ENCODE assay signal across 27 mouse cellular contexts in the genomic region with DNA sequence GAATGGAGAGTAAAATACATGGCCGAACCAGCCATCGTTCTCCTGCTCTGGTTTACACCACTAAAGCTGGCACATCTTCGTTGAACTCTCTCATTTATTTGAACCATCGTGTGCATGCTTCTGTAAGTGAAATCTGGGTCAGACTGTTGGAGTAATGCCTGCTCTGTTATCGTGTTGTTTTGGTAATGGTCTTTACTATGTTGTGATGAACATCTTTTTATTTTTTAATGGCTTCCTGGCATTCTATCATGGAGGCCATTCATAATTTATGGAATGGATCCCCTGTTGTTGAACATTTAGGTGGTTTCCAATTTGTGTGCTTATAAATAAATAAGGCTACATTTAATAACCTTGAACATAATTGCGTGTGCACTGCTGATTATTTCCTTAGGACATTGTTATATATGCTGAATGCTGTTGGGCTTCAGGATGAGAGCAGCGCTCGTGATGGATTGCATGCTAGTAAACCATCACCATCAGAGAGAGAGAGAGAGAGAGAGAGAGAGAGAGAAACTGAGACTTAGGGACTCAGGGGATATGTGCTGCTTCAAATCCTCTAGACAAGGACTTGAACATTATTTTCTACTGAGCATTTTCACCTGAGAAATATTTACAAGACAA.
DNase-seq lines count a peak whose midpoint lies in the region; ATAC-seq and TF ChIP-seq lines count a peak whose summit lies in the region.
"Had no signal": no experiment of that assay in that cellular context is flagged by ENCODE, and none has a peak within 500 bp of the region (broad histone marks: within the 10 kb centered on the region; RNA-seq: fewer than 3 reads in every experiment).

No protein-coding gene starts in this region.

- ATAC-seq in hindbrain, embryonic 13.5 days (ENCODE audit: low FRiP score): 0 out of 2 replicates have a peak, but pooled peaks have one; percentile 29
- no peak for ATAC-seq in hindbrain, postnatal 0 days
- no peak for ATAC-seq in hindbrain, embryonic 16.5 days
- ATAC-seq in neural tube, embryonic 14.5 days (ENCODE audit: low read depth): peak; percentile 73; the same call in 1 of the 2 replicates
- no peak for ATAC-seq in forebrain, embryonic 15.5 days (replicated peaks)
- ATAC-seq: forebrain, embryonic 14.5 days; Patski had no signal

- H3K4me1 ChIP-seq in hindbrain, embryonic 13.5 days (replicated peaks): peaks cover 14% of the 10 kb centered on the region
- no peaks in the 10 kb centered on the region; the same call in 1 of the 2 replicates for H3K4me1 ChIP-seq in hindbrain, postnatal 0 days (ENCODE audit: insufficient read depth, low read length)
- peaks cover 5% of the 10 kb centered on the region; the same call in 1 of the 2 replicates for H3K4me1 ChIP-seq in hindbrain, embryonic 16.5 days (ENCODE audit: control insufficient read depth, insufficient read depth, low read depth, low read length)
- H3K4me1 ChIP-seq in neural tube, embryonic 14.5 days (ENCODE audit: control insufficient read depth, insufficient read depth, low read length): peaks cover 3% of the 10 kb centered on the region; the same call in 1 of the 2 replicates
- H3K4me1 ChIP-seq in forebrain, embryonic 15.5 days: peaks cover 15% of the 10 kb centered on the region
- H3K4me1 ChIP-seq: embryonic facial prominence, embryonic 12.5 days; embryonic facial prominence, embryonic 15.5 days; heart, embryonic 13.5 days had no signal

- H3K9me3 ChIP-seq in hindbrain, embryonic 13.5 days: no peaks in the 10 kb centered on the region
- no peaks in the 10 kb centered on the region for H3K9me3 ChIP-seq in hindbrain, postnatal 0 days (ENCODE audit: low read length)
- H3K9me3 ChIP-seq in hindbrain, embryonic 16.5 days (ENCODE audit: control insufficient read depth, low read length): no peaks in the 10 kb centered on the region
- H3K9me3 ChIP-seq in neural tube, embryonic 14.5 days (ENCODE audit: control insufficient read depth, low read length): no peaks in the 10 kb centered on the region
- H3K9me3 ChIP-seq in forebrain, embryonic 15.5 days: no peaks in the 10 kb centered on the region
- H3K9me3 ChIP-seq: embryonic facial prominence, embryonic 12.5 days; embryonic facial prominence, embryonic 15.5 days; G1E; heart, embryonic 10.5 days; heart, embryonic 13.5 days had no signal

- H3K27ac ChIP-seq in hindbrain, embryonic 13.5 days: peak overlapping the region; percentile 66; the same call in 1 of the 2 replicates
- H3K27ac ChIP-seq in hindbrain, postnatal 0 days: no peak overlapping the region
- H3K27ac ChIP-seq in hindbrain, embryonic 16.5 days (ENCODE audit: low read depth, low read length): peak overlapping the region; percentile 1; the same call in 1 of the 2 replicates
- H3K27ac ChIP-seq in neural tube, embryonic 14.5 days (ENCODE audit: low read depth, low read length): 0 out of 2 replicates have a peak overlapping the region, but pooled peaks have one; percentile 40
- H3K27ac ChIP-seq in forebrain, embryonic 15.5 days (replicated peaks): no peak overlapping the region
- H3K27ac ChIP-seq: embryonic facial prominence, embryonic 12.5 days; embryonic facial prominence, embryonic 15.5 days; heart, adult 2 months; heart, embryonic 10.5 days; heart, embryonic 13.5 days had no signal

- 74% methylated on average over 8 of the region's 8 CpGs for whole genome bisulfite sequencing in hindbrain, embryonic 13.5 days
- 77% methylated on average over 8 of the region's 8 CpGs for WGBS in hindbrain, postnatal 0 days
- WGBS in hindbrain, embryonic 16.5 days: 72% methylated on average over 8 of the region's 8 CpGs
- WGBS in neural tube, embryonic 14.5 days: 58% methylated on average over 8 of the region's 8 CpGs
- WGBS in forebrain, embryonic 15.5 days: 89% methylated on average over 8 of the region's 8 CpGs

- H3K4me3 ChIP-seq in hindbrain, embryonic 13.5 days: no peak overlapping the region
- H3K4me3 ChIP-seq in hindbrain, postnatal 0 days (ENCODE audit: low read length): no peak overlapping the region
- no peak overlapping the region for H3K4me3 ChIP-seq in hindbrain, embryonic 16.5 days (ENCODE audit: low read length)
- no peak overlapping the region for H3K4me3 ChIP-seq in neural tube, embryonic 14.5 days (ENCODE audit: low read depth, low read length)
- no peak overlapping the region for H3K4me3 ChIP-seq in forebrain, embryonic 15.5 days
- H3K4me3 ChIP-seq: embryonic facial prominence, embryonic 12.5 days; embryonic facial prominence, embryonic 15.5 days; heart, adult 2 months; heart, embryonic 10.5 days; heart, embryonic 13.5 days had no signal

- H3K9ac ChIP-seq in hindbrain, embryonic 13.5 days: no peak overlapping the region
- H3K9ac ChIP-seq in hindbrain, postnatal 0 days (replicated peaks; ENCODE audit: low read length): no peak overlapping the region
- H3K9ac ChIP-seq in hindbrain, embryonic 16.5 days (ENCODE audit: low read depth, low read length): no peak overlapping the region
- H3K9ac ChIP-seq in neural tube, embryonic 14.5 days (replicated peaks; ENCODE audit: low read depth, low read length): no peak overlapping the region
- H3K9ac ChIP-seq in forebrain, embryonic 15.5 days (replicated peaks): no peak overlapping the region
- H3K9ac ChIP-seq: embryonic facial prominence, embryonic 12.5 days; embryonic facial prominence, embryonic 15.5 days; heart, embryonic 13.5 days had no signal

- H3K27me3 ChIP-seq in hindbrain, embryonic 13.5 days: no peaks in the 10 kb centered on the region
- H3K27me3 ChIP-seq in hindbrain, postnatal 0 days (ENCODE audit: insufficient read depth, low read length): no peaks in the 10 kb centered on the region
- no peaks in the 10 kb centered on the region for H3K27me3 ChIP-seq in hindbrain, embryonic 16.5 days (replicated peaks; ENCODE audit: control insufficient read depth, insufficient read depth, low read length)
- H3K27me3 ChIP-seq in neural tube, embryonic 14.5 days (ENCODE audit: control insufficient read depth, insufficient read depth, low read length): no peaks in the 10 kb centered on the region
- no peaks in the 10 kb centered on the region for H3K27me3 ChIP-seq in forebrain, embryonic 15.5 days
- H3K27me3 ChIP-seq: CH12.LX; embryonic facial prominence, embryonic 12.5 days; embryonic facial prominence, embryonic 15.5 days; heart, embryonic 13.5 days; Patski had no signal

- no peak for TF ChIP-seq CTCF in hindbrain, postnatal 0 days (IDR thresholded peaks at IDR 0.05; ENCODE audit: low read depth)

- no peak for DNase-seq in hindbrain, postnatal 0 days (ENCODE audit: low spot score)
- DNase-seq in retina, postnatal 1 day: peak; percentile 20
- DNase-seq in kidney, postnatal 14 days: no peak
- DNase-seq: adrenal gland, adult 2 months; adrenal gland, postnatal 14 days; B cell, adult 2 months; cerebellum, adult 11 months; cerebellum, adult 2 months; cerebellum, adult 9-11 months; cerebellum, postnatal 25 days; gastrocnemius, postnatal 10 days; gastrocnemius, postnatal 36 days; heart, adult 2 months; heart, postnatal 14 days; heart, postnatal 4 days had no signal

- H3K4me2 ChIP-seq in hindbrain, embryonic 13.5 days: no peak overlapping the region
- no peak overlapping the region for H3K4me2 ChIP-seq in hindbrain, postnatal 0 days (ENCODE audit: low read depth, low read length)
- no peak overlapping the region for H3K4me2 ChIP-seq in hindbrain, embryonic 16.5 days (ENCODE audit: low read length)
- H3K4me2 ChIP-seq in neural tube, embryonic 14.5 days (ENCODE audit: low read depth, low read length): no peak overlapping the region
- H3K4me2 ChIP-seq in forebrain, embryonic 15.5 days (replicated peaks): no peak overlapping the region
- H3K4me2 ChIP-seq: embryonic facial prominence, embryonic 12.5 days; embryonic facial prominence, embryonic 15.5 days; heart, embryonic 13.5 days had no signal

- H3K36me3 ChIP-seq in hindbrain, embryonic 13.5 days: no peaks in the 10 kb centered on the region
- no peaks in the 10 kb centered on the region for H3K36me3 ChIP-seq in hindbrain, postnatal 0 days (ENCODE audit: insufficient read depth, low read length)
- H3K36me3 ChIP-seq in hindbrain, embryonic 16.5 days (ENCODE audit: control insufficient read depth, insufficient read depth, low read length): no peaks in the 10 kb centered on the region
- no peaks in the 10 kb centered on the region for H3K36me3 ChIP-seq in neural tube, embryonic 14.5 days (ENCODE audit: control insufficient read depth, insufficient read depth, low read length)
- H3K36me3 ChIP-seq in forebrain, embryonic 15.5 days: no peaks in the 10 kb centered on the region
- H3K36me3 ChIP-seq: embryonic facial prominence, embryonic 12.5 days; embryonic facial prominence, embryonic 15.5 days; G1E; heart, embryonic 10.5 days; heart, embryonic 13.5 days had no signal

Comparison
In these comparisons a context has a peak if more than half of its experiments do, and no peak if none do; other contexts are left out.
1. ATAC-seq: peak in hindbrain, embryonic 13.5 days (single experiment) and neural tube, embryonic 14.5 days (single experiment); none in hindbrain, postnatal 0 days (single experiment), hindbrain, embryonic 16.5 days (single experiment) and forebrain, embryonic 15.5 days (single experiment).
2. H3K27ac ChIP-seq: peak in hindbrain, embryonic 13.5 days (single experiment), hindbrain, embryonic 16.5 days (single experiment) and neural tube, embryonic 14.5 days (single experiment); none in hindbrain, postnatal 0 days (single experiment) and forebrain, embryonic 15.5 days (single experiment).